Mouse (Mus musculus) lung, postnatal 4 days (tissue): ENCODE measurements around the gene B4galt3.
A peak's percentile ranks its signal among the peaks of the same experiment; 100 is the strongest.

Experiments used
- DNase-seq, 2 experiments: peaks; one replicate each; pipeline ENCODE4 v3.0.0; 2021

Gene B4galt3

DNA sequence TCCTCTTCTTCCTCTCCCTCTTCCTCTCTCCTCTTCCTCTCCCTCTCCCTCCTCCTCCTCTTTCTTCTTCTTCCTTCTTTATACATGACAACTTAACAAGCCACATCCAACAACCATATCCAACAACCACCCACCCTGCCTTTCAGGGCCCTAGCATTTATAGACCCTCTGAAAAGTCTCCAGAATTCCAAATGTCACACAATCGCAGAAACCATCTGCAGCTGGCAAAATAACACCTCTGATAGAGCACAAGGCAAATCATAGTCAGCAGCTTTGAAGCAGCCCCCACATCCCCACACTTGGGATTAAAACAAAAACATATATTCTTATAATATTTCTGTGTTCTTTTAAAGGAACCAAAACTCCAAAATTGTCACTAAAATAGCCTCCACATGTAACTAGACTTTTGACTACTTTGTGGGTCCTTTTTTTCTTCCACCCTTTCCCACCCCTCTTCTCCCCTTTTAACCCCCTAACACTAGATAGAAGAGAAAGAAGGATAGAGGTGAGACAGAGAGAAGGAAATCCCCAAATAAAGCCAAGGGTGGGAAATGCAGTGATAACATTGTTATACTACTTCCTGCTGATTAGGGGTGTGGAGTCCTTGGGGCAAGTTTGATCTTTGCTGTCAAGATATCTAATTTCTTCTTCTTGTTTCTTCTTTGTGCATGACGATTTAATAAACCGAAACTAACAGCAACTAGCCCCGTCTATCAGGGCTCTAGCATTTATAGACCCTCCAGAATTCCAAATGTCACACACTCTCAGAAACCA is 4.0 kb upstream of the B4galt3 start:
- no peak for DNase-seq

DNA sequence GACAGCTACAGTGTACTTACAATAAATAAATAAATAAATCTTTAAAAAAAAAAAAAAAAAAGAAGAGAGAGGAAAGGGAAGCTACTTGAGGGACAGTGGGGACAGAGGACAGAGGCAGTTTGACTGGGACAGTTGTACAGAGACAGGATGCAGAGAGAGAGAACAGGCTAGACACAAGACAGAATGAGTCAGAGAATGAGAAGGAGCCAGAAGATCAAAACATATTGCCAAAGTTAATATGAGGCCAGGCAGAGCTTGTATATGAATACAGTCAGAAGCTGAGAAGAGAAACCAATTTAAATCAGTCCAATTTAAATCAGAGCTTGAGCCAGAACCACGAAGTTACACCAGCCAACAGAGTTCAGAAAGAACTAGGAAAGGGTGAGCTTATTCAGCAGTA is 1.8 kb upstream of the B4galt3 start:
- no peak for DNase-seq

DNA sequence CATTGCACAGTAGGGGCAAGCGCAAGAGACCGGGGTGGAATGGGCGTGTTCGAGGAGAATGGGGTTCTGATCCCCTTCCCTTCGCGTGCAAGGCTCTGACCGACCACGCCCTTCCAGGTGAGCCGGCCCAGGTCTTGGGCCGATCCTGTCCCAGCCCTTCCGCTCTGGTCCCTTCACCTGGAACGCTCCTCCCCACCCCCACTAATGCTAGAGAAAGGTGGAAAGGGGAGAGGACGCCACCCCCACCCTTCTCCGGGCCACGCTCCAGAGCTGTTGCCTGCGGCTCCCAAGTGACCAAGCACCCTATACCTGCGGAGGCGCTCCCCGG is 409 bp downstream of the B4galt3 start:
- peak; percentile 68 to 85 for DNase-seq

DNA sequence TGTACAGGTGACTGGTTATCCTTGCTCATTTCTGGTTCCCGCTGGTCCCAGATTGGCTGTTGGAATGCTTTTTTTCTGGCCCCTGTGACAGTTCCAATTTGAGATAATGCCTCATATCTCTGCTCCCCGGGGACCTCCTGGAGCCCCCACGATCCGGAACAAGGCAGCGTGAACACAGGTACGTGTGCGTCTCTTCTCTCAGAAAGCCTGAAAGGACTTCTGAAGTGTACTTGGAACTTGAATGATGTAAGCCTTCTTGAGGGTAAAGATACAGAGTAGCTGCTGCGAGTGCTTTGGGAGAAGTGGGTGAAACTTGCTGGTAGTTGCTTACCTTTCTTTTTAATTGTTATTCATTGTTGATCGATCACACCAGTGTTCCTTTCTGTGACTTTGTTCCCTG is 1.1 kb downstream of the B4galt3 start:
- DNase-seq, result peak in 1 of 2 experiments; percentile 30

DNA sequence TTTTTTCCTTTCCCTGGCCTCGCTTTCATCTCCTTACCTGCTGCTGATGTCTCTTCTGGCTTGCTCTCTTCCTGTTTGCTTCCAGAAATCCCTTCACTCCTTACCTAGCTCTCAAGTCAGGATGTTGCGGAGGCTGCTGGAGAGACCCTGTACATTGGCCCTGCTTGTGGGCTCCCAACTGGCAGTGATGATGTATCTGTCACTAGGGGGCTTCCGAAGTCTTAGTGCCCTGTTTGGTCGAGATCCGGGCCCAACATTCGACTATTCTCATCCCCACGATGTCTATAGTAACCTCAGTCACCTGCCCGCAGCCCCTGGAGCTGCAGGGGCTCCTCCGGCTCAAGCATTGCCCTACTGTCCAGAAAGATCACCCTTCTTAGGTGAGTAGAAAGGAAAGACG is 1.5 kb downstream of the B4galt3 start:
- DNase-seq, result no peak

DNA sequence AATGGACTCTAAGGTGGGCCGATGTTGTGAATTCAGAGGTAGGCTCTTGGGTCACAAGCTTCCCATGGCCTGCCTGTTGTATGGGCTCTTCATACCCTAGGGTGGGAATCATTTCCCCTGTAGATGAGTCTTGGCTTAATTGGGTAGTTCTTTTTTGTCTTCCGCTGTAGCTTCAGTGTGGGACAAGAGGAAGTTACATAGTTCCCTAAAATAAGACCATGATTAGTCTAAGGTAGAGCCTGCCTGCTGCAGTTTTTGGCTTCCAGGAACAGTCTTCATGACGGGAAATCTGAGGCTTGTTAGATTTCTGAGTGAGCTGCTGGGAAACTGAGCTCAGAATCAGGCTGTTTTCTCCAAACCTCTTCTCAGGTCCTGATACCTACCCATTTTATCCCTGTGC is 2.0 kb downstream of the B4galt3 start:
- no peak for DNase-seq

DNA sequence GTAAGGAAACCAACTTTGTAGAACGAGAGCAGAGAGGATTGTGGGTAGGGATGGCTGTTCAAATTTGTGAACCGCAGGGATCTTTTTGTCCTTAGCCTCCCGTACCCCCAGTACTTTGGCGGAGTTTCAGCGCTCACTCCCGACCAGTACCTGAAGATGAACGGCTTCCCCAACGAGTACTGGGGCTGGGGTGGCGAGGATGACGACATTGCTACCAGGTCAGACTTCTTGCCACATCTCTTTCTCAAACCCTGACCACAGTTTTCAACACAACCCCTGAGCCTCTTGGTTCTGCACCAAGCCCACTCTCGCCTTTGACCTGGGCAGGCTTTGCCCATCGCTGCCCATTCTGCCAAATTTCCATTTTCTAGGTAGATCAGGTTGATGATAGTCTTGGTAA is 4.0 kb downstream of the B4galt3 start:
- DNase-seq, result peak in 1 of 2 experiments; percentile 29

DNA sequence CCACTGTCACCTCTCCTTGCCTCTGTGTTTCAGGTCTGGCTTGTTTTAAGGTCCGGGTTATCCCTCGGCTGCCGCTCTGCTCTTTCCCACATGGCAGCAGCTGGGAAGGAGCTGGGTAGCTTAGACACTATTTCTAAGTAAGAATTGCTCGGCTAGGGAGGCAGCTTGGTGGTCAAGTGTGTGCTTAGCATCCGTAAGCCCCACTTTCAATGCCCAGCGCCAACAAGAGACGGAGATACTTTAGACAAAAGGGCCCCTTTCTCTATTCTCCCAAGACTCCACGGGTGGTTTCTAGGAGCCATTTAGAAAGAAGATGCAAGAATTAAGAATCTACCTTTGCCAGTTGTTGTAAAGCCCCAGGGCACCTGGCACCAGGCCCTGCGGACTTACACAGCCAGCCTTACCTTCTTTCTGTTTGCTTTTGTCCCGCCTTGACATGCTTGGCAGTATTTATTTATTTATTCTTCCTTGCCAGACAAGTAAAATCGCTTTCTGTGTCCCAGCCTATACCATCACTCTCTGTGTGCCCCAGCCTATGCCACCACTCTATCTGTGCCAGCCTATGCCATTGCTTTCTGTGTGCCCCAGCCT is 5.1 kb downstream of the B4galt3 start:
- peak in 1 of 2 experiments; percentile 17 for DNase-seq

DNA sequence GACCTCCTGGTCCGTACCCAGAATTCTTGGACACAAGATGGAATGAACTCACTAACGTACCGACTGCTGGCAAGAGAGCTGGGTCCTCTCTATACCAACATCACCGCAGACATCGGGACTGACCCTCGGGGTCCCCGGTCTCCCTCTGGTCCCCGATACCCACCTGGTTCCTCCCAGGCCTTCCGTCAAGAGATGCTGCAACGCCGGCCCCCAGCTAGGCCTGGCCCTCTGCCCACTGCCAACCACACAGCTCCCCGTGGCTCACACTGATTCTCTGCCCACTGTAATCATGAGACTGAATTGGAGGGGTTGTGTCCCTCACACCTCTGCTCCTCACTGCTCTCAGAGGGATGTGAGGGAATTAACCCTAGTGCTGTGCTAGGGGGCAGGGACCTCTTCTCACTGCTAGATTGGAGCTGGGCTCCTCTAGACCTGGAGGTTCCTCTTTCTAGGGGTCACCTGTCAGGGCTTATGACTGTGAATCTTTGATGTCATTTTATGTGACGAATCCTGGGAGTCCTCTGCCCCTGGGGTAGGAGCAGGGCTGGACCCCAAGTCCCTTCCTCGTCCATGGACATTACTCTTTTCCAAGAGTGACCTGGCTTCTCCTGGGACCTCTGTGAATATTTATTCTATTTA is 6.1 kb downstream of the B4galt3 start:
- DNase-seq, result peak in 1 of 2 experiments; percentile 22

DNA sequence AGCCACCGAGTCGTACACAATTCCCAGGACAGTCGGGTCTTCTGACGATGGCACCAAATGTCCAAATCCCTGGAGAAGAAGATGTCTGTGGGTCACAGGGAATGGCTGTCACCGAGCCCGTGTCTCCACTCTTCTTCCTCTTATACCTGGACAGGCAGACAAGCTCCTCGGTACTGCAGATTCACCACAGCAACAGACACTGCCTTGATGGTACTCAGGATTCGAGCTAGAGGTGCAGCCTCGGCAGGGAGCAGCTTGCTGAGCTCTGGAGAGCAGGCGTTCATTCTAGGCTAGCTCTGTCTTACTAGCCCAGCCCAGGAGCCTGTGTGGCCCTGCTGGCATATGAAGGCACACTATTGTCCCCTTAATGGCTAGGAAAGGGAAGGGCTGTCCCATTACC is 7.6 kb downstream of the B4galt3 start:
- DNase-seq, result no peak

DNA sequence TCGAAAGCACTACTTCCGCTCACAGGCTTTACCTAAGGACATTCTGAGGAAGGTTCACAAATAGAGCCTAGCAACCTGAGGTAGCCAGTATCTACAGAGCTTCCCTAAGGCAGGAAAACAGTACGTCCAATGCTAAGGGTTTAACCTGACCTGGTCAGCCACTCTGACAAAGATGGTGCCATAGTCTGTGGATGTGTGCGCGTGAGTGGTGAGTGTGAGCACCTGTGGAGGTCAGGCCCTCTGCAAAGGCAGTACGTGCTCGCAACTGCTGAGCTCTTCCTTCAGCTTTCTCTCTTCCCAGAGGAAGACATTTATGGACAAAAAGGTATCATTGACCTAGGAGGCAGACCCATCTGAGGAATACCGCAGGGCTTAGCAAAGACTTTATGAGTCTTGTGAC is 8.3 kb downstream of the B4galt3 start:
- DNase-seq, result no peak

DNA sequence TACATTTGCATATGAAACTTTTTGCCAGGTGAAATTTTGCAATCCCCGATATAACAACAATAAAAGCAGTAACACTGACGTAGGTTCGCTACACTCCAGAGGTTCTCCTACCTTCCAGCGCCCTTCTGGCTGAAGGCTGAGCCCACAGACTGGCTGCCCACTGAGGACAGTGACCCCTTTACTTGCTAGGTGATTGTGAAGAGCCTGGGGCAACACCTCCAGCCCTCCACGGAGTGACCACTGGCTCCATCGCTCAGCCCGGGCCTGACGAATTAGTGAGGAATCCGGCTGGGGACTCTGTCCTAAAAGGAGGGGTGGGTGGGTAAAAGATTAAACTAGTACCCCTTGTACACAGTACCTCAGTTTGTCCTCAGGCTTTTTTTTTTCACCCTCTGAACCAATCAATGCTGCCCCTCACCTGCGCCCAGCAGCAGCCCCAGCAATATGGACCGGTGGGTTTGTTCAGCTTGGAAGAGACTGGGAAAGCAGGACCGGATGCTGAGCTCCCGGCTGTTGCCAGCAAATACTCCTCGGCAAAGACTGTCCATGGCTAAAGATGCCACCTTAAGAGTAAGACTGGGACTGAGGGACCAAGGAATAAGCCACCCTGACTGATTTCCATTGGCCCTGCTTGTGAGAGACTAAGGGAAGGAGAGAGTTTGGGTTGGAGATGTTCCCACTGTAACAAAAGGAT is 9.0 kb downstream of the B4galt3 start:
- DNase-seq, result no peak

DNA sequence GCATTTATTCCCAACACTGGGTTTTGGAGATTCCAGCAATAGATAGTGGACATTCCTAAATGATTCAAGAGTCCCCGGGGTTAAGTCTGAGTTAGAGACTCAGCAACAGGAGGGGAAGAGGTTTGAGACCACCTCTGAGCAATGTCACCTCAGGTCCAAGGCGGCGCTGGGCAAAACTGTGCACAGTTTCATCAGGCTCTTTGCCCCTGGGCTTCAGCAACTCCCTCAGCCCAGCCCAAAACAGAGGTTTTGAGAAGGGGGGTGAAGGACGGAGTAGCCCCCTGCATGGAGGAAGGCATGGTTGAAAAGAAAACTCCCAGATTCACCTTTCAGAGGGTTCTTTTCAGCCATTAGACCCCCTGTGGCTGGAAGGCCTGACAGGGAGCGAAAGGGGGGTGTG is 9.6 kb downstream of the B4galt3 start:
- no peak for DNase-seq

DNA sequence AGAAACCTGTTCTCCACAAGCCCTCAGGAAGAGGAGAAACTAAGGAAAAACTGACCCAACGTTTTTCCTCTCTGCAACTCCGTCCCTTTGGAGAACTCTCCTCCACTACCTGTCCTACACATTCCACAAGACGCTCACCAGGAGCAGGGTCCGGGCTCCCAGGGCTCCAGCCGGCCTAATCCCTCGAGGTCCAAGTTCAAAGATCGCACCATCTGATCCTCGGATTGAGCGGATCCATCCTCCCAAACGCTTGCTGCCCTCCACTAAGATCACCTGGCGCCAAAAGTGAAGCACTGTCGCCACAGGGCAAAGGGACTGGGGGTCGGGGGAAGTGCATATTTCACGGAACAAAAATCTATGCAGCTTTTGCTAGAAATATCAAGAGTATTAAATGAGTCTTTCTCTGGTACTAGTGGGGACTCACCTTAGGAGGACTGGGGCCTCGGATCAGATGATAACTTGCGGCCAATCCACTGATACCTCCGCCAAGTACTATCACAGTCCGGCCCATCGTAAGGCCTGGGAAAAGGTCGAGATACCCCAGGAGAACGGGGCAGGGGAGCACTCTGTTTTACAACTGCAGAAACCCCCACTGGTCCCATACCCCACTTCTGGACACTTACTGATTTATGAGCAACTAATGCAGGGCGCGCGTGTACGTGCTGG is 10.3 kb downstream of the B4galt3 start:
- peak in 1 of 2 experiments; percentile 18 for DNase-seq

DNA sequence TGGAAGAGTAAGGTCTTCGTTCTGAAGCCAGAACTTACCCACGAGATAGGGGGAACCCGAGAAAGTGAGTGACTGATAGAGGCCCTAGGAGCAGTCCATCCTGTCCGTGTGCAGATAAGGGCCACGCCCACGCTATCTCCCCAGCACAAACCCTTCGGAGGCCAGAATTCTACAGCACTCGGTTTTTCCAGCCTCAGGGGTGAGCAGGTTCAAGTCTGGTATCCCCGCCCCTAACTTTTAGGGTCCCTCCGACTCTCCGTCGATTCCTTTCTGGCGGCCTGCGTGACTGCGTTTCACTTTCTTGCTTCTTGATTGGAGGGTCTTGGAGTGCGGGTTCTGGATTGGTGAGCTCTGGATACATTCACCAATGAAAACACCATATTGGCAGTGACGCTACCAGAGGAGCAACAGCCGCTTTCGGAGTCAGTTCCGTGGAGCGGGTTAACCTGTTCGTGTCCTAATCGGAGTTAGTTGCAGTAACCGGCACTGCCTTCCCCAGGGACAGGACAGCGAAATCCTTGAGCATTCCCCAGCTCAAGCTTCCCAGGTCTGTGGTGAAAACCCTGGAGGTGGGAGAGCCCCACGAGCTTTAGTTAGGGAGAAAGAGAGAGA is 10.9 kb downstream of the B4galt3 start, which contains the start of gene Ppox:
Gene Ppox, minus strand, starts transcription at position 271 of the 612 bp plus-strand sequence.
- peak; percentile 92 to 94 for DNase-seq

DNA sequence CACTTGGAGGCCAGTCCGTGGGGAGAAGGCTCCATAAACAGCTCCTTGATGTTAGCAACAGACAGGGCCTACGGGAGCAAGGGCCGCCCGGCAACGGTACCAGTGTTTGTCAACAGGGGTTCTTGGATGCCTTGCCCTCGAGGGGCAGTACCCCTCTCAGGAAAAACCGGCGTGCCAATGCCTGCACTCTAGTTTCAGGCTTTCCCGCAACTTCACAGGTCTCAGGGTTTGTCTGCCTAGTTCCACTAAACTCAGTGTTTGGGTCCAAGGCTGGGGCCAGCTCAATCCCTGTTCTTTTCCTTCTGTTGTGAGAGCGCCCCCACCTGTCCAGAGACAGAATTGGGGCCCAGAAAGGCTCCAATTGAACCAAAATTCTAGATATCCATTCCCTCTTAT is 11.4 kb downstream of the B4galt3 start:
- peak; percentile 84 to 90 for DNase-seq

DNA sequence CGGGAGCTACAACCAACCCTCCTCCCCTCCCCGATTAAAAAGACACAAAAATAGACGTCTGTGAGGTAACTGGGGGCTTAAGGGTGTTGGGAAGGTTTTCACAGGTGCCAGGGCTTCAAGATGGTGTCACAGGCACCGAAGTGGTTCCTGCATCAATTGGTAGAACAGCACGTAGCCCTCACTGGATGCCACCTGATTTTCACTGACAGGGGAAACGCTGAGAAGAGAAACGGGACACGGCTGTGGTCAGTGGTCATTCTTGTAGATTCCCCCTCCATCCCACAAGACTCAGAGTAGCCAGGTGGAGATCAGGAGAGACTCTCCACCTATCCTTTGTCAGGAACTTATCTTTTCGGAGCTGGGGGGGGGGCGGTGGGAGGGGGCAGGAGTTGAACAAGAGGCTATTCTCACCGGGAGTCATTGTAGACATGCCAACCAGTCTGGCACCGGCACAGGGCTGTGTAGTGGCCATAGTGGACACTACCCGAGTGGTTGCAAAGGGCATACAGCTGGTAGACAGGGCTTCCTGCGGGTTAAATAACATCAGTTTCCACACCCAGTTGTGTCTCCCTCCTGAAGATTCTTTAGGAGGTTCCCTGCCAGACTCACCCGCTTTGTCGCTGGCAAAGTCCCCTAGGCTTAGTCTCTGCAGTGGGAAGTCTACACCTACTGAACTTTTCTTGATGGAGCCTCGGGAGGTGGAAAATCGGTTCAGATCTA is 12.1 kb downstream of the B4galt3 start:
- no peak for DNase-seq

DNA sequence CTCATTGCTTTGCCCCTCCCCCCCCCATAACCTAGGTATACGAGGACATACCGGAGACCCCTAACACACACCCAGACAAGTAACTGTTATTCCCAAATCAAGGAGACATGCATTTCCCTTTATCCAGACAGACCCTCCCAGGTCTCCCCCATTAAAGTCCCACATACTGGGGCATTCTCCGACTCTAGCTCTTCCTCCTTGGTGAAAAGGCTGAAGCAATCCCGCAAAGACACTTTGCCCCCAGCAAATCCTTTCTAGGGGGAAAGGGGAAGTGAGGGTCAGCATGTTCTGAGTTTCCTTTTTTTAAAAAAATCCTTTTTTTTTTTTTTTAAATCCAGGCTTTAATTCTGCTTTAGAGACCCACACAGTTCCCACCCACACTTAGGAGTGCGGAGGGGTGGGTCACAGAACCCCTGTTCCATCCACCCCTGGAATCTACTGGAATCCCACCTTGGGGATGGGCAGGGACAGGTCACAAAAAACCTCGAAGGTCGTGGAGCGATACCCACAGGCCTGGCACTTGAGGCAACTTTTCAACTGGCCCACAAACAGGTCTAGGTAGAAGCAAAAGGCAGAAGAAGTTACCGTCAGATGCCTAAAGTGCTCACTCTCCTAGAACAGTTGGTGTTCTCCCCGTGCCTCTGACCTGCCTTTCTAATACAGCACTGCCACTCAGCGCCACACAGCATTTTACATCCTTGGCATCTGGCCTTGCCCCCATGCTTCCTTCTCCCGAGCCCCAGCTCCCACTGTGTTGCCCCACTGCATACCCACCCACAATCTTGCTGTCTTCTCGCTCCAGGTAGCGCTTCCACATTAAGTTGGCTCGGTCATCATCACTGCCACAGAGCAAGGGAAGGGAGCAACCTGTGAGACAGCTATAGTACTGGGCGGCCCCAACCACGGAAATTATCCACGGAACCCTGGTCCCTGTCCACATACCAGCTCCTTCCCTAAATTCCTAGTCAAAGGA is 13.3 kb downstream of the B4galt3 start:
- DNase-seq, result peak in 1 of 2 experiments; percentile 19

DNA sequence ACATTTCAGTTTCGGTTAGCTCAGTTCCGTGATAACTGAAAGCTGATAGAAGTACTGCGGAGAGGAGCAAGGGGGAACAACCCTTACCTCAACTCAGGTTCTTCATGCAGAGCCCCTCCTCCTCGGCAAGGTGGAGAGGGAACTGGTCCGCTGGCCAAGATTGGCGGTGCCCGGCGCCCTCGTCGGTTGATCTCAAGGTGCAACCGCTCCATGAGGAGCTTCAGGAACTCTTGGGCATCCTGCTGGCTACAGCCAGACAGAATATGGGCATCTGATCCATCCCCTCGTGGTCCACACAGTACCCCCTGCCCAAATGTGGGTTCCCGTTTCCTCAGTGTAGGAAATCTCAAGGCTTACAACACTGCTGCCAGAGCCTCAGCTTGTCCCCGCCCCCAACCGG is 14.4 kb downstream of the B4galt3 start:
- DNase-seq, result peak; percentile 6 to 24

DNA sequence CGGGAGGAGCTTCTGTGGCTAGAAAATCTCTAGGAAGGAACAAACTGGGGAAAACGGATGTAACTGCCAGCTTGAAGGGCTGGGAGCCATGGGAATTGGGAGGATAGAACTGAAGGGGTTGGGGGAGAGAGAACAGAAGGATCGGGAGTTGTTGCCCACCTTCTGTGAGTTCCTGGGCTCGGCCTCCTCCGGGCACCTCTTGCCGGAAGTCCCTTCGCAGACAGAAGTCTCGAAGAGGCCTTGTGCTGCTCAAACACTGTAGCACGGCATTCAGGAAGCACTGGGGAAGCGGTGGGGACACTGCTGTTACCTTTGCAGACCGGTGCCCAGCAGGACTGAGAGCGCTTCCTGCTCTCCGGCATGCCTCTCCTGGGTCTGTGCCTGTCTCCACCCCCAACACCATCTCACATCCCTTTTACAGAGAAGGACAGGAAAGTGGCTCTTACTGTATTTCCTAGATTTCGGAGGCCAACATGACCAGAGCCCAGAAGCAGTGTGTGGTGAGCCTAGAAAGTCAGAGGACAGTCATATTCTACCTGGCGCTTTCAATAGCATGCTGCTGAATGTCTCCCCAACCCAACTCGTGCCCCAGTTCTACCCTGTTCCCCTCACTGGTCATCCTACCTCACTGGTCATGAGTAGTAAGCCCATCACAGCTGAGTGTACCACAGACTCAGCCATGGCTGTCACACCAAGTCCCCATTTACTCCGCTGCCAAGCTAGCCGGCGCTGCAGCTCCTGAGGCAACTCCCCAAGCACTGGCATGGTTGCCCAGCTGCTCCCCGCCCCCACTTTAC is 15.2 kb downstream of the B4galt3 start:
- no peak for DNase-seq
